Mouse (Mus musculus): ENCODE measurements at regions not wholly inside any gene's neighbourhood (a gene's known extent, or its start where the extent isn't known, plus 50 kb on each side); places are given as distances from the start of the nearest gene placed in this dataset.
"Not testable (repeated sequence)": the region's sequence is repeated elsewhere in the genome, so short reads cannot be mapped to it uniquely, and the experiment has no call there.

- no peak for ATAC-seq (replicated peaks; ENCODE audit: poor library complexity)
Observed at GRCm38 (mm10) chr11:51125166-51125565, 66.1 kb downstream of the Zfp354a start.

GRCm38 (mm10) chr11:51125713-51126112 is 66.7 kb downstream of the Zfp354a start:
- not testable (repeated sequence) for ATAC-seq (replicated peaks; ENCODE audit: poor library complexity)

- ATAC-seq (replicated peaks; ENCODE audit: poor library complexity), result no peak
Observed at GRCm38 (mm10) chr11:51127681-51128080, 68.6 kb downstream of the Zfp354a start.

GRCm38 (mm10) chr11:51130151-51130550 is 71.1 kb downstream of the Zfp354a start:
- ATAC-seq (replicated peaks; ENCODE audit: poor library complexity), result no peak

GRCm38 (mm10) chr11:51167389-51167788 is 52.9 kb upstream of the Gm12569 start:
- ATAC-seq (replicated peaks; ENCODE audit: poor library complexity), result peak; percentile 61

Measured in megakaryocyte progenitor cell, adult 5-6 weeks (primary cell).